Mouse (Mus musculus): Measurements from ENCODE around the gene Ube2j2.

Gene Ube2j2

DNA sequence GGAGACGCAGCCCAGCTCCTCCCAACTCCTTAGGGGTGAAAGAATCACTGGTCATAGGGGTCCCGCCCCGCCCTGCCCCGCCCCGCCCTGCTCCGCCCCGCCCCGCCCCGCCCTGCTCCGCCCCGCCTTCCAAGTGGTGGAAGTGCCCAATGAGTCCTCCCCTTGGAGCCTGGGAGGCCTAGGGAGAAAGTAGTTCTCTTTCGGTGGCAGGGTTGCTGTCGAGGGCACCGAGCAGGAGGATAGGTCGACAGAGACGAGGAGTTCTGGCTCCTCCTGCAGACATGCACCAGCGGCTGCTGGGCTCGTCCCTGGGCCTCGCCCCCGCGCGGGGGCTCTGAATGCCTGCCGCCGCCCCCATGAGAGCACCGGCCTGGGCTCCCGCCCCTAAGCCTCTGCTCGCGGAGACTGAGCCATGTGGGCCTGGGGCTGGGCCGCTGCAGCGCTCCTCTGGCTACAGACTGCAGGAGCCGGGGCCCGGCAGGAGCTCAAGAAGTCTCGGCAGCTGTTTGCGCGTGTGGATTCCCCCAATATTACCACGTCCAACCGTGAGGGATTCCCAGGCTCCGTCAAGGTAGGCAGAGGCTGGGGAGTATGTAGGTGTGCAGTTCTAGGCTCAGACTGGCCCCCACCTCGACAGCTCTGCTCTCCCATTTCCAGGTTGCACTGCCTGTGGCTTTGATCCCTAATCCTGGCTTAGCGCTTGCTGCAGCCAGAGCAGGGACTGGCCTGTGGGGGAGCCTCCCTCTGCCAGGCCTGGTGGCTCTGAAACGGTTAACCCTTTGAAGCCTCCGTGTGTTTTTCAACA, 18.7 kb downstream of the Ube2j2 start, which contains the start of gene C1qtnf12:
TSS of gene C1qtnf12 (plus strand) at position 152 of the 805 bp plus-strand sequence.
- in situ Hi-C loops (cut with MseI, MboI) = no loop called here

DNA sequence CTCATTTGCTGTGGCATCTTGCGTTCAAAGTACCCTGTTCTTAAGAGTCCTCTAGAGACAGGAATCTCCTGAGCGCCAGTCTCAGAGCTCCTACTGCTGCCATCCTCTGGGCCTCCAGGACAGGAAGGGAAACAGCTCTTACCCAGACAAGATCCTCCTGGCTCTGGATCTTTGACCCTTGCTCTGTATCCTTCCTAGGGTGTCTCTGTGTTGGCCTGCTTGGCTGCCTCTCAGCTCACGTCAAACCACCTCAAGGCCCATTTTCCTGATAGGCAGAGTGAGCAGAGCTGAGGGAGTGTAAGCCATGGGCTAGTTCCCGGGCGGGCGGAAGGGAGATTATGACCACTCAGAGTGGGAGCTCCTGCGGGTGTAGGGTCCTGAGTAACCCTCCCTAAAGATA, 19.5 kb downstream of the Ube2j2 start:
- in situ Hi-C loops (cut with MseI, MboI) = no loop called here

- in situ Hi-C loops (cut with MseI, MboI) = no loop called here
Measured at GRCm38 (mm10) chr4:155964396-155964795, 20.8 kb downstream of the Ube2j2 start.

- in situ Hi-C loops (cut with MseI, MboI) = no loop called here
Measured at GRCm38 (mm10) chr4:155969043-155969653, 25.5 kb downstream of the Ube2j2 start.

GRCm38 (mm10) chr4:155970286-155970685, 26.7 kb downstream of the Ube2j2 start:
- in situ Hi-C loops (cut with MseI, MboI) = no loop called here

GRCm38 (mm10) chr4:155972651-155973050, 29.0 kb downstream of the Ube2j2 start:
- in situ Hi-C loops (cut with MseI, MboI) = no loop called here

GRCm38 (mm10) chr4:155973239-155973638, 29.6 kb downstream of the Ube2j2 start:
- in situ Hi-C loops (cut with MseI, MboI) = no loop called here

- in situ Hi-C loops (cut with MseI, MboI) = no loop called here
Measured at GRCm38 (mm10) chr4:155981436-155982082, 37.9 kb downstream of the Ube2j2 start.

DNA sequence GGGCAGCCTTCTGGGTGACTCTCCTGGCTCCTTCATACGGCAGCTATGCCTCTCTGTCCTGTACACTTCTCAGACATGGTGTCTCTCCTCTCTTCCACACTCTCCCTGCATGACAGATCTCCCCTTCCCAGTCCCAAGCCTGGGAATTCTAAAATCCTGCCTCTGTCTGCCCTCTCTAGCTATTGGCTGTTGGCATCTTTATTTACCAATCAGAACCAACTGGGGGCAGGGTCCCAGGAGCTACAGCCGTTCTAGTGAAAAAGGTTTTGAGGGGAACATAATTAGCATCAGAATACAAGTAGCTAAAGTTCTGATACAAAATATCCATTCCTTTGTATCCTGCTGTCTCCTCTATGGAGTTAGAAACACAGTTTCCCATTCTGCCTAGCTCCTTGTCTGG, 40.2 kb downstream of the Ube2j2 start:
- in situ Hi-C loops (cut with MseI, MboI) = no loop called here

- in situ Hi-C loops (cut with MseI, MboI) = no loop called here
Measured at GRCm38 (mm10) chr4:155991211-155991907, 47.7 kb downstream of the Ube2j2 start.

DNA sequence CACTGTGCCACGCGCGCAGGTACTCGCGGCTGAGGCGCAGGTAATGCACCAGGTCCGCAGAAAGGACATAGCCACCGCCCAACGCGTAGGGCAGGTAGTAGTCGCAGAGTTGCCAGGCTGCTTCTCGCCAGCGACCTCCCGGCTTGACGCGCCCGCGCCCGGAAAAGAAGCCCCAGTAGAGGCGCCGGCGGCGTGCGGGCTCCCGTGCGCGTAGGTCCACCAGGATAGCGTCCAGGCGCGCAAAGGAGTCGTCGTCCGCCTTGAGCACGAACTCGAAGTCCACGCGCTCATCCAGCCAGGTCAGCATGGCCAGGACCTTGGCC, 48.2 kb downstream of the Ube2j2 start:
- in situ Hi-C loops (cut with MseI, MboI) = no loop called here

GRCm38 (mm10) chr4:155992241-155992905, 48.7 kb downstream of the Ube2j2 start, which contains the start of the genes B3galt6 and Sdf4:
Gene B3galt6 (minus strand): TSS chr4:155992649.
Gene Sdf4 (plus strand): TSS chr4:155992872.
- in situ Hi-C loops (cut with MseI, MboI) = no loop called here

DNA sequence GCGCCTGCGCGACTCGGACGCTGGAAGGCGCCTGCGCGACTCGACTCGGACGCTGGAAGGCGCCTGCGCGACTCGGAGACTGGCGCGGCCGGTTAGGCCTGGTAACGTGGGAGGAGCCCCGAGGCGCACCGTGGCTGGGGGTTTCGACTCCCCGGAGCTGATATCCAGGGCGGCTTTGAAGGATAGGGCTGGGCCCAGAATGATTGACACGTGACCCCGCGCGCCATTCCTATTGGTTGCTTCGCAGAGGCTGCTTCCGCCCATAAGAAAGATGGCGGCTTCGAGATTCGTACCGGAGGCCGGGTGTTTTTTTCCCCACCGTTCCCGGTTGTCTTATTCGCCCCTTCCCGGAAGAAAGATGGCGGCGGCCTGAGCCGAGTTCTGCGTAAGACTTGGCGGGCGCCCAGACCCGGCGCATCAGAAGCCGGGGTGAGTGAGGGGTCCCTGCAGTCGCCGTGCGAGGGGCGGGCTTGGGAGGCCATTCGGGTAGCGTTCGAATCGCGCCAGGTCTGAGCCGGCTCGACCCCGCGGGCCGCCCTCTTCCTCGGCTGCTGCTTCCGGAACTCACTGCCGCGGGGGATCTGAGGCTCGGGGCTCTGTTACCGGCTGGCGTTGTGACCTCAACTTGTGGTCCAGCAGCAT, 49.4 kb downstream of the Ube2j2 start:
- in situ Hi-C loops (cut with MseI, MboI) = no loop called here

- in situ Hi-C loops (cut with MseI, MboI) = no loop called here
Measured at GRCm38 (mm10) chr4:155993606-155994005, 50.0 kb downstream of the Ube2j2 start.

DNA sequence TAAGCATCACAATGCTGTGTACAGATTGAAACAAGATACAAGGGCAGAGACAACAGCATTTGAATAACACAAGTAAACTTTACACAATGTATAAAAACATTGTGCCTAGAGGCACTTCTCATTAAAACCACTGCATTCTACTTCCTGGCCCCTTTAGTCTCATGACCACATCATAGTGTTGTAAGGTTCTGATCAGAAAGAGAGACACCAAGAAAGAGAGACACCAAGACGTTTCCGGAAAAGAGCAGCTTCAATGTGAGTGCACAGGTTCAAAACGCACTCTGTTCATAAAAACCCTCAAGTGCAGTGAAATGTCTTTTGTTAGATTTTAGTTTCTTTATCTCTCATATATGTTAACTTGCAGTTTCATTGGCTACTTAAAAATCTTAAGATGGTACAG, 60.5 kb downstream of the Ube2j2 start:
- in situ Hi-C loops (cut with MseI, MboI) = no loop called here

GRCm38 (mm10) chr4:156008369-156008768, 64.7 kb downstream of the Ube2j2 start:
- in situ Hi-C loops (cut with MseI, MboI) = no loop called here
